Mouse (Mus musculus) liver (tissue): ENCODE measurements around the gene Rbm33.

Experiments used
- DNase-seq: peaks from one replicate; pipeline ENCODE4 v3.0.0-alpha.2; 2020; ENCODE audit warnings: mixed read lengths

Gene Rbm33

DNA sequence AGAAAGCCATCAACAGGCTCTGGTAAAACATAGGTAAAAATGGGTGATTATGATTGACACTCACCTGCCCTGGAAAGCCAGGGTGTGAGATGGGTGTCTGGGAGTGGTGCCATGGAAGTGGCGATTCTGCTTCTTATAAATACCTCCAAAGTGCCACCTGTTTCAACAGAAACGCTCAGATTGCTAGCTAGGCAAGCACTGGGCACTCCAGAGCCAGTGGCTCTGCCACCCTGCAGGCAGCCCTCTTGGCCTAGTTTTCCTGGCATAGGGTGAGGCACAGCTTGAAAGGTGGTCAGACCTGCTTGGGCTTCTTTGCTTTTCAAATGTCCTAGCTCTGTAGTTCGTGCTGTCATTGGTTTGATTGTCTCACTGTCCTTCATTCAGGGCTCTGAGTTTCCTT, 97.2 kb downstream of the Rbm33 start:
- DNase-seq = no peak

DNA sequence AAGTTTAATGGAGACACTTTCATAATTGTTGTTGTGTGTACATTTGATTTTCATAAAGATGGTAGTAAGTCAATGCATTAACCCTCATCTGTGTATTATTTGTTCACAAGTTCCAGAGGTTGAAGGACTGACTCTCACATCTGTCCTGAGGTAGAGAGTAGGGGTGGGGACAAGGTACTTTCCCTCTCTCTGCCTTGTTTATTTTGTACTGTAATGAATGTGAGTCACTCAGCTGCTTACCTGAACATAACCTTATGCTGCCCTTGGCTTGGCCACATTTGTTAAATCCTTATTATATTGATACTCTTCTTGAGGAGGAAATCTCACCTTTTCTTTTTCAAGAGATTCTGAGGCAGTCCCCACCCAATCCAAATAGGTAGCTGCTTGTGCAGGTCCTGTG, 99.1 kb downstream of the Rbm33 start:
- no peak for DNase-seq

DNA sequence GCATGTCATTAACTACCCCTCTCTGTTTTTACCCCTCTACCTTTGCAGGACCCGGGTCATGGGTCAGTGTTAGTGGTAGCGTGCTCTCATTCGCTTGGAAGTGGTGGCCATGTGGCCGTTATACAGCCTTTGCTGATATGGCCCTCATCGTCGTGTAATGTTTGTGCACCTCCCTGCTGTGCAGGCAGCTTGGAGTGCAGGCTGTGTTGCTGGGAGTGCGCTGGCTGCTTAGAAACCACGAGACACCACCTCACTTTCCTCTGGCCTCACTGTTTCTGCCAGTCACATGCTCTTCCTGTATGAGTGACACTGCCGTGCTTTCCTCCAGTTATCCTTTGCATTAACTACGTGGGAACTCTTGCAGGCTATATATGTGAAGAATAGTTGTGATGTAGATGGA, 101.8 kb downstream of the Rbm33 start:
- DNase-seq = no peak

GRCm38 (mm10) chr5:28419640-28420265, 102.8 kb downstream of the Rbm33 start:
- DNase-seq = no peak

GRCm38 (mm10) chr5:28423781-28424180, 106.9 kb downstream of the Rbm33 start:
- no peak for DNase-seq

GRCm38 (mm10) chr5:28425926-28426325, 109.0 kb downstream of the Rbm33 start:
- no peak for DNase-seq

DNA sequence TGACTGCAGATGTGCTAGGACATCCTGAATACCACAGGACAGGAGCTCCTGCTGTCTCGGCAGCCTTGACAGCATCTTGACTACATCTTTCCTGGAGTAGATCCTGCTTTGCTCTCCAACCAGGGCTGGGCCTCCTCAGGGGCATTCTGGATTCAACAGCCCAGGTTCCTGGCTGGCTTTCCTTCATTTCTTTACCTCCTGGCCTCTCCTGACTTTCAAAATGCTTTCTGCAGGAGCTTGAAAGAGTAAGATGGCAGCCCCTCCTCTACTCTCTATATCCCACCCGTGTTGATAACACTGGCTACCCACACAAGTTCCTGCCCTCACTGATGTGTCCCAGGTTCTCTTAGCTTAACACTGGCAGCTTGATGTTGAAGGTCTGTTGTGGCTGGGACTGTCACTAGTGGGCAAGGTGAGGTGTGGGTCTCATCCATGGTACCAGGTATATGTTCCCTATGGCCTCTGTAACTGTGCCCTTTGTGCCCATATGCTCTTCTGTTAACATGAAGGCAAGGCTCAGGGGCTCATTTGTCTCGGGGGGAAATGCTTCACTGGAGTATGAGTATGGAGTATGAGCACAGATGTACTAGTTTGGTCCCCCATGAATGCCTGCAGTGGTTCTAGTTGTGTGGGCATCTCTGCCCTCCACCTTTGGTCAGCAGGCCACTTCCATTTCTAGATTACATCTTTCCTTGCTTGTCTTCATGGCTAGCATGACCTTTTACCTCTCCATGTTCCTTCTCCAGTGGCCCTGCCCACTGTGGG, 133.4 kb downstream of the Rbm33 start:
- no peak for DNase-seq

GRCm38 (mm10) chr5:28451053-28451638, 134.2 kb downstream of the Rbm33 start:
- peak; percentile 74 for DNase-seq

DNA sequence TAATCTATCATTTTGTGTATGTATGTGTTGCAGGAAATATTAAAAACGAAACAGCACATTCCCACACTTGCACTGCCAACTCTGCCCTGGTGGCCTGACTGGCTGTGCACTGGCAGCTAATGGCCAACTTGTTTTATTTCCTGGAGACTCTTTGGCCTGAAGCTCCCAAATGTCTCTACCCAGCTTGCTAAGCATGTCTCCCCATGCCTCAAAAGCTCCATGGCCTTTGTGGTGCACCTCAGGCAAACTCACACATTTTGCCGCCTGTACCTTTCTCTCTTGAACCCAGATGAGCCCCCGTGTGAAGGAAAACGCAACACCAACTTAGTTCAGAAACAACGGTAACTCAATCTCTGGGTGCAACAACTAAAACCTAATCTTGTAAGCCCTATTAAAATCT, 136.2 kb downstream of the Rbm33 start:
- peak; percentile 0 for DNase-seq

DNA sequence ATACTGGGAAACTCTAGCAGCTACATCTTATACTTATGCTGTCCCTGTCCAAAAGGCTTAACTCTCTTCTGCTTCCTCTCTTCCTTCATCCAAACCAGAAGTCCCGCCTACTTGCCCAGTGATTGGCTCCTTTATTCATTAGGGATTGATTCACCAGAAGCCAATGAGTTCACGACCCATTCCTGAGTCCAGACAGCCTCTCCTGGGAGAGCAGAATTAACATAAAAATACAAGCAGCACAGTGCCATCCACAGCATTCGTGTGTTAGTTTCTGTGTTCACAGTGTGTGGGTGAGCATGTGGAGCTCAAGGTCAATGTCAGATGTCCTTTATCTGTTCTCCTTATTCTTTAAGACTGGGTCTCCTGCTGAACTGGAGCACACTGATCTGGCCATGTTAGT, 136.6 kb downstream of the Rbm33 start:
- DNase-seq = no peak

DNA sequence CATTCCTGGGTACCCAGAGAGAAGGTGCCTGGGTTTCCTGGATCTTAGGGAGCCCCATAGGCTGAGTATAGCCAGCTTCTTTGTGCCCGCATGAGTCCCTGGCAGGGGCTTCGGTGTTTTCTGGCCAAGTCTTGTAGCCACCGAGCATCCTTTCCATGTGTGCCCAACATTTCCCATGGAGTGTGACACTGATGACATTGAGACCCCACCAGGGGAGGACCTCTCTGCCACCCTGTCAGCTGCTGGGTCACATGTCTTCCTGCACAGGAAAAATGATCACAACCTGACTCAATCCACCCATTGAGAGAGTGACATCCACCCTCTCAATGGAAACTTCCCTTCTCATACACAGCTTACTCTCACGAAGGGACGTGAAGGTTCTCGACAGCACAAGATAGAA, 137.6 kb downstream of the Rbm33 start:
- DNase-seq = peak; percentile 0

GRCm38 (mm10) chr5:28455721-28456120, 138.8 kb downstream of the Rbm33 start:
- no peak for DNase-seq

- DNase-seq = no peak
These were observed 139.4 kb downstream of the Rbm33 start for GRCm38 (mm10) chr5:28456366-28456765.

DNA sequence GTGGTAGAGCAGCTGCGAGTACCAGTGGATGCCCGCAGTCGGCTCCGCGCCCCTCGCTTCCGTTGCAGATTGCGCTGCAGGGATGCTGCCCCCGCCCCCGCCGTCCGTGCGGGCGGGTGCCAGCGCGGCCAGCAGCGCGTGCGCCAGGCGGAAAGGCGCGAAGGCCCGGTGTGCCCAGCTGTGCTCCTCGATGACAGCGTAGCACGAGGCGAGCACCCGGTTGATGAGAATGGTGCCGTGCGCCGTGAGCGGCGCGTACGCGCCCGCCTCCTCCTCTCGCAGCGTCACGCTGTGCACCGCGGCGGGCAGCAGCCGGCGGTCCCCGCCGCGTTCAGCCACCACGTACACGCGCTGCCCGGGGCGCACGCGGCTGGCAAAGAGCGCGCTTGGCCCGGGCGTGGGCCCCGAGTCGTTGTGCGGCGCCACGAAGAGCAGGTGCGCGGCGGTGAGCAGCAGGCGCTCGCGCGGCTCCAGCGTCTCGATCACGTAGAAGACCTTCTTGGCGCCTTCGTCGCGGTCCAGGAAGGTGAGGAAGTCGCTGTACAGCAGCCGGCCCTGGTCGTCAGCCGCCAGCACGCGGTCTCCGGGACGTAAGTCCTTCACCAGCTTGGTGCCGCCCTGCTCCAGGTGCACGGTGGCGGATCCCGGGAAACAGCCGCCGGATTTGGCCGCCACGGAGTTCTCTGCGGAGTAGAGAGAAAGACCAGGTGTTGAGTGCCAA, 141.2 kb downstream of the Rbm33 start:
- DNase-seq = no peak

DNA sequence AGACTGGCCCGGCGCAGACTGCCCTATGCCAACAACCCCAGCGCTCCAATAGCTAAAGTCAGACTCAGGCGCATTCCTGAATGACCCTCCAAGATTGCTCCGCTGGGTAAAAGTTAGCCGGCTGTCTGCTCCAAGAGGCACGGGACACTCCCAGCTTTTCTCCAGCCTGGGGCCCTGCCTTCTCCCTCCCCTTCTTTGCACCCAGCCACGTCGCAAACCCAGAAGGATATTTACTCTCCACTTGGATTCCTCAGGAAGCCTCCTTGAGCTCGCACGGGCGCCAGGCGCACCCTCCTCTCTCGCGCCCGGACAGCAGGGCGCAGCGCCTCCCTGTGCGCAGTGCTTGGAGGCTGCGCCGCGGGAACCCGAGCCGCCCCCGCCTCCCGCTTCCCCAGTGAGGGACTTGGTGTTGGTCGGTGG, 141.9 kb downstream of the Rbm33 start:
- no peak for DNase-seq

DNA sequence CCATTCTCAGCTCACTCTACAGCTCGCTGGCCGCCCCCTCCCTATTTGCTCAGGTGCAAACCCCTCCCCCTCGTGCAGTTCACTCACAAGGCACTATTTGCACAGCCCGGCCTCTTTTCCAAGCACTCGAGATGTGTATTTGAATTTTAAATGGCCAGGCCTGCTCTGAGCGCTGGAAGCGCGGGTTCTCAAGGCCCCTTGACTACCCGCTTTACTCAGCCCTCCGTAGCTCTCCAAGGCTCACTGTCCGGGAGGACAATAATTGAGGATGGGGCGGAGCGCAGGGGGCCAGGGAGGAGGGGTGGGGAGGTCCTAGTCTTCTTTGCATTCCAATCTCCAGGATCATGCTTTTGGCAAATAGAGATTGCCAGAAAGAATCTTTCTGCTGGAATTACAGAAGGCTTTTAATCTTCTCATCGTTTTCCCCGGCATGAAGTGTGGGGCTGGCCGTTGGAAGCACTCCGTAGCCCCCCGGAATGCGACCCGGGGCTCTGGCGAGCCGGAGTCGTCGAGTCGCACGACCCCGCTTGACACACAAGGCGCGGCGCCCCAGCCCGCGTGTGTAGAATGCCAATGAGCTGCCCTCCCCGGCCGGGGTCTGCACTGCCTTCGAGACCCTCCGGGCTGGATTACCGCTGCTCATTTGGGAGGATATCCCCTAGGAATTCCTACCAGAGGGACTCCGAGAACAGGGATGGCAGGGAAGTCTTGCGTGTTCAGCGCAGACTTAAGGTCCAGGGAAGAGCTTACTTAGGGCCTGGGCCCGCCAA, 142.7 kb downstream of the Rbm33 start:
- no peak for DNase-seq

GRCm38 (mm10) chr5:28460556-28461350, 143.8 kb downstream of the Rbm33 start:
- DNase-seq = no peak

GRCm38 (mm10) chr5:28461376-28461775, 144.5 kb downstream of the Rbm33 start:
- no peak for DNase-seq

DNA sequence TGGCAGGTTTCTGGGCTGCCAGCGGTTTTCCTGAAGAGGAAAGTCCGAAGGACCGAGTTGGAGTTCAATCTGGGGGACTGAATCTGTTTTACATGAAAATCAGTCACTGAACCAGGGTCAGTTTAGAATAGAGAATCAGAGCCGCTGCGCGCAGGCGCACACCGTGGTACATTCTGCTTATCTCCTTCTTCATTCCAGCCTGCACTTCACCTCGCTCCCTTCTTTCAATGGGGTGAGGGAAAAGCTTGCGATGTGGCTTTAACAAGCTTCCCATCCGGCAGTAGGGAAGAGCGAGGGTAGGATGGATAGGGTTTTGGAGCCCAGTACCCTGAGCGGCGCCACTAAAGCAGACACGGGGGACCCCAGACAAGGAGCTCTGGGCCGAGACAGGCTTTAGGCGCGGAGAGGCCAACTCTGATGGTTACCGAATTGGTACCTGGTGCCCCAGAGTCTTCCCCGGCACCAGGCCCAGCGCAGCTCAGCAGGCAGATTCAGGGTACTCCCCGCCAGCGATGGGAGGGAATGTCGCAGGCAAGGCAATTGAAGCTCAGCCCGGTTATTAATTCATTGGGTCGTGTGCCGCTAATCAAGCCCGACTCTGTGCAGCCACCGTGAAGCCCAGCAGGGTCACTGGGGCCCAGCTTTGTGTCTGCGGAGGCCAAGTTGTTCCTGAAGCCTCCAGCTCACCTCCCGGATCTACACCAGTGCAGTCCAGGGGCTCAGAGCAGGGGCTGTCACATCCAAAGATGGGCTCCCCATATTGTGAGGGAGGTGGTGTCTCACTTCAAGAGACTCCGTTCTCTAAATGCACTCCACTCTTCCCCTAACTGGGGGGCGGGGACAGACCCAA, 146.0 kb downstream of the Rbm33 start:
- DNase-seq = no peak

- DNase-seq = no peak
These were observed 146.7 kb downstream of the Rbm33 start for GRCm38 (mm10) chr5:28463656-28464055.
